Mouse (Mus musculus): ENCODE measurements around the gene Cyp2j8.
"Not testable (repeated sequence)": the region's sequence is repeated elsewhere in the genome, so short reads cannot be mapped to it uniquely, and the experiment has no call there.

Gene Cyp2j8

GRCm38 (mm10) chr4:96507286-96507685, at the start of gene Cyp2j8:
Cyp2j8 (minus strand) TSS chr4:96507386.
- DNase-seq (ENCODE audit: low spot score), result no peak

- DNase-seq (ENCODE audit: low spot score), result peak; percentile 14
These were observed 46.1 kb upstream of the Cyp2j8 start, which contains the start of gene Cyp2j6 for GRCm38 (mm10) chr4:96553133-96553819. Cyp2j6 (minus strand) TSS chr4:96553661.

- no peak for DNase-seq (ENCODE audit: low spot score)
These were observed 44.4 kb upstream of the Cyp2j8 start for GRCm38 (mm10) chr4:96551619-96552018.

- DNase-seq (ENCODE audit: low spot score), result no peak
These were observed 38.8 kb upstream of the Cyp2j8 start for GRCm38 (mm10) chr4:96545976-96546375.

GRCm38 (mm10) chr4:96525772-96526171, 18.6 kb upstream of the Cyp2j8 start:
- no peak for DNase-seq (ENCODE audit: low spot score)

- DNase-seq (ENCODE audit: low spot score), result peak; percentile 19
These were observed 15.1 kb upstream of the Cyp2j8 start for GRCm38 (mm10) chr4:96522256-96522655.

GRCm38 (mm10) chr4:96510083-96510482, 2.9 kb upstream of the Cyp2j8 start:
- no peak for DNase-seq (ENCODE audit: low spot score)

- not testable (repeated sequence) for DNase-seq (ENCODE audit: low spot score)
These were observed 43.7 kb downstream of the Cyp2j8 start for GRCm38 (mm10) chr4:96463311-96464060.

All from testis, postnatal 14 days (tissue).